Mouse (Mus musculus) liver, embryonic 14.5 days (tissue): ENCODE results near the gene Cyth1.

Source experiments
- CTCF ChIP-seq: IDR thresholded peaks from 2 replicates; pipeline ENCODE4 v1.5.1; 2016; ENCODE audit warnings: antibody characterized with exemption, low read depth, control low read depth
- EP300 ChIP-seq: IDR thresholded peaks from 2 replicates; pipeline ENCODE4 v1.6.1; 2016; ENCODE audit warnings: antibody characterized with exemption, low read depth

DNA sequence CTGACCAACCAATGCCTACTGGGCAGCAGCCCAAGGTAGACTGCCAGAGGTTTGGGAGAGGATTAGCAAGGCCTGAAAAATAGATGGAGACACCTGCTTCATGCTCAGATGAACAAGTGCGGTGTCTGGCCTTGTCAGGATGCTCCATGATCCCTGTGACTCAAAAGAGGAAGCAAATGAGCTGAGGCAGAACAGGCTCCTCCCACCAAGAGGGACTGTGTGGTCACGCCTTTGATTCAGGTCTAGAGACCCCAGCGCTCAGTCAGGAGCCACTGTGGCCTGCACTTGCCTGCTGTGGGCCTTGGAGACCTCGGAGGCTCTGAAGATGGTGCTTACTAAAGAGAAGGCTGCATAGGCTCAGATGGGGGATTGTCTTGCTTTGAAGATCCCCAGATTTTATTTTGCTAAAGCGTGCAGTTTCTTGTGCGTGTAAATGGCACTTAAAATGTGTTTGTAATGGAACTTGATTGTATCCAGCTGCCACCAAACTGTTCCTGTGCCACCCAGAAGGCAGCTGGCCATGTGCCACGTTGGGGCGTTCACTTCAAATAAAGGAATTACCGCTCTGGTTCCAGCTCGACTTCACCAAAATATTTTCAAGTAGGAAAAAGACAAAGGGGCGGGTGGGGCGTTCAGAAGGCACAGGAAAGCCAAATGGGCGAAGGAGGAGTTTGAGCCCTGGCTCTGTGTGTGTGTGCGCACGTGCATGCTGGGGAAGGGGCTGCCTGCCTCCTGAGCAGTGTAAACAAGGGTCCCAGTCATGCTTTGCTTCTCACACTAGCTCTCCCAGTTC lies 6.0 kb upstream of the Cyth1 start:
- TF ChIP-seq EP300 (no peak), CTCF (no peak)
